Mouse (Mus musculus): Measurements from ENCODE around the gene Cyp4f16.
"Not testable (repeated sequence)": the region's sequence is repeated elsewhere in the genome, so short reads cannot be mapped to it uniquely, and the experiment has no call there.

Gene Cyp4f16

DNA sequence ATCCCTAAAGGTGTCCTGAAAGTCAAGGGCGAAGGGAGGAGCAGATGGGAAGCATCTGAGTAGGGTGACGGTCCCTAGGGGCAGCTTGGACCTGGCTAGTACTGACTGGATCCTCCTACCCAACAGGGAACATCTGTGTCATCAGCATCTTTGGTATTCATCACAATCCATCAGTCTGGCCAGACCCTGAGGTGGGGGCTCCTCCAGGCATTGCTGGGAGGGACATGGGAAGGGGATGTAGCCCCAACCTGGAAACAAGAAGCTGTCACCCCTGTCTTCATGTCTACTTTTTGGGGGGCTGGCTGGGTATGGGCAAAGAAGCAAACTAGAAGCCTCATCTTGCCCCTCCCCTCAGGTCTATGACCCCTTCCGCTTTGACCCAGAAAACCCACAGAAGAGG lies 14.0 kb downstream of the Cyp4f16 start:
- in situ Hi-C loops (cut with MboI; ENCODE audit: low sequenced_read_pairs): not testable (repeated sequence)

DNA sequence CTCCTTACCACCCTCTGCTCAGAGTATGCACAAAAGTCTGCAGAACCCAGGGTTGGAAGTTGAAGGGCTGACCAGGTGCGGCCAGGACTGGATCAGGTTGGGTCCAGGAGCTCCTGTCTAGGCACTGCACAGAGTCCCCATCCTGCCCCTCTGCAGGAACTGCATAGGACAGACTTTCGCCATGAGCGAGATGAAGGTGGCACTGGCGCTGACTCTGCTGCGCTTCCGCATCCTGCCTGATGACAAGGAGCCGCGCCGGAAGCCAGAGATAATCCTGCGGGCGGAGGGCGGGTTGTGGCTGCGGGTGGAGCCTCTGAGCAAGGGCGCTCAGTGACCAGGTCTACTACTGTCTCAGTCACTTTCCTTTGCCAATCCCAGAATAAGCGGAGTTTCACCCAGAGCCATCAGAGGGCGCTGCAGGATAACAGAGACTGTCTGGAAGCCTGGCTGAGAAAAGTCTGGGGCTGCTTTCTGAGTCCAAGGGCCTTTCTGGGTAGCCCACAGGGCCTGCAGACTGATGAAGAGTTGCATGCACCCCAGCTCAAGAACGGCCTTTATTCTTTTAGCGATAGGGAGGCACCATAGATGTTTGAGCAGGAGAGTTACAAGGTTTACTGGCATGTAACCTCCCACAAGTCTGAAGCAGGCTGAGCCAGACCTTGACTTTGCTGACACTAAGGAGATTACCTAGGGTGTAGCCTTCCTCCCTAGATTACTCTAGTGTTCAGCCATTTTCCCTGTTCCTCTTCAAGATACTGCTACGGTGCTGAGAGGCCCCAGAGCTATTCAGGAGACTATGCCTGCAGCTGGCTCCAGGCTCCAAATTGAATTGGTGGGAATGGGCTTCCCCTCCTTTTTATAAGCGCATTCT lies 14.8 kb downstream of the Cyp4f16 start:
- in situ Hi-C loops (cut with MboI; ENCODE audit: low sequenced_read_pairs): no loop called here

DNA sequence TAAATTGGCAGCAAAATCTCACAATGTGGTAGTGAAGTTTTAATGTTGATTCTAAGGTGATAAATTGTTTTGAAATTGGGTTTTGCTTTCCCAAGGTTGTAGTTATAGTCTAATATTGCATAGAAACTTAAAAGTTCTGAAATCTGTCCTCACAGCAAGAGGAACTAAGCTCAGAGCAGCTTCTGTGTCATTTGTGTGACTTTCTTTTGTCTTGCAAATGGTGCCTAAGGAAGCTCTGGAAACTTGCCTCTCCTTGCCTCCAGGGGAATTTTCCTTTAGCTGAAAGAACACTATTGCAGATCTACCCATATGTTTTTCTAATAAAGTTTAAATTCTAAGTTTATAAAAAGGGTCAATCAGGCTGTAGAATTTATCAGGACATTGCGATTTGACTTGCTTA lies 16.7 kb downstream of the Cyp4f16 start:
- in situ Hi-C loops (cut with MboI; ENCODE audit: low sequenced_read_pairs): not testable (repeated sequence)

DNA sequence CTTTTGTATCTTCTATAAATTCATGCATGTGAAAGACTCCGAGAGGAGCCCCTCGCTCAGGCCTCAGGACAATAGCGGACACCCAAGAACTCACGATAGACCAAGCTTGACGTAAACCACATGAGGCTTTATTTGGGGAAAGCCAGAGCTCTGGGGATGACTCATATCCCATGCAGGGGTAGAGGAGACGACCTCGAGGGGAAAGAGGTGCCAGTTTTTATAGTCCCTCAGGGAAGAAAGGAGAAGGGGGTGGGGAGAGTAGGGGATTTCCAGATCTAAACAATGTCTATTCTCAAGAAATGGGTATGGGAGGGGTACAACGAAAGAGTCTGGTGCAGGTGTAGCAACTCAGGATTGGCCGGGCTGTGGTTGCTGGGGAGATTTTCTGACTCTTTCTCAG lies 18.0 kb downstream of the Cyp4f16 start:
- in situ Hi-C loops (cut with MboI; ENCODE audit: low sequenced_read_pairs): not testable (repeated sequence)

DNA sequence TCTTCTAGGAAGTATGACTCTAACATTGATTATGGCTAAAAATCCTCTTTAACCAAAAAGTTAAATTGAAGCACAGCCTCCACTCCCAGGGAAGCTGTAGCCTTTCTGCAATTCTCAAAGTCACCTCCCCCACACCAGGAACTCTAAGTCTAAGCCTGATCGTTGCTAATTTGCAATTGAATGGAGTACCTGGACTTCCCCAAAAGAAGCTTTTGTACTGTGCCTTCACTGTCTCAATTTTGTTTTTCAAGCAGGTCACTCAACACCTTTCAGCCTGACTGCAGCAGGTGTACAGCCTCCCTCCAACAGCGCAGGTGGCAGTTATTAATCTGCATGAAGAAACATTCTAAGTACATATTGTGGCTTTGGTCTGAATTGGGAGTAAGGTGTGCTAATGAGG lies 26.9 kb downstream of the Cyp4f16 start:
- in situ Hi-C loops (cut with MboI; ENCODE audit: low sequenced_read_pairs): not testable (repeated sequence)

DNA sequence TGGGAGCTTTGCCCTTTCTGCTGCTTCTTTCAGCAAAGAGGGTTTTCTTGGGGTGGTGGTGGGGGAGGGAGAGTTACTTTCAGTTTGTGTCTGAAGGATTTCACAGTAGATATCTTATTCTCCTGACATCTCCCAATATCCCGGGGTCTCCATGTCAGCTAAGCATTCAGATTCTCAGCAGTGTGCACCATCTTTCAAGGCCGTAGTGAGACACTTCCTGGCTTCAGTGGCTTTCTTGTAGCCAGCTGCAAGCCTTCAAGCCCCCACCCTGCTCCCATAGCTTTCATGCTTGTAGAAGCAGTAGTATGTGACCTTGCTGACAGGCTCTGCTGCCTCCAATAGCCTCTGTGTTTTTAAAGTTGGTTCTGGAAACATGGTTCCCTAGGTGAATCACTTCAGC lies 36.9 kb downstream of the Cyp4f16 start:
- in situ Hi-C loops (cut with MboI; ENCODE audit: low sequenced_read_pairs): not testable (repeated sequence)

DNA sequence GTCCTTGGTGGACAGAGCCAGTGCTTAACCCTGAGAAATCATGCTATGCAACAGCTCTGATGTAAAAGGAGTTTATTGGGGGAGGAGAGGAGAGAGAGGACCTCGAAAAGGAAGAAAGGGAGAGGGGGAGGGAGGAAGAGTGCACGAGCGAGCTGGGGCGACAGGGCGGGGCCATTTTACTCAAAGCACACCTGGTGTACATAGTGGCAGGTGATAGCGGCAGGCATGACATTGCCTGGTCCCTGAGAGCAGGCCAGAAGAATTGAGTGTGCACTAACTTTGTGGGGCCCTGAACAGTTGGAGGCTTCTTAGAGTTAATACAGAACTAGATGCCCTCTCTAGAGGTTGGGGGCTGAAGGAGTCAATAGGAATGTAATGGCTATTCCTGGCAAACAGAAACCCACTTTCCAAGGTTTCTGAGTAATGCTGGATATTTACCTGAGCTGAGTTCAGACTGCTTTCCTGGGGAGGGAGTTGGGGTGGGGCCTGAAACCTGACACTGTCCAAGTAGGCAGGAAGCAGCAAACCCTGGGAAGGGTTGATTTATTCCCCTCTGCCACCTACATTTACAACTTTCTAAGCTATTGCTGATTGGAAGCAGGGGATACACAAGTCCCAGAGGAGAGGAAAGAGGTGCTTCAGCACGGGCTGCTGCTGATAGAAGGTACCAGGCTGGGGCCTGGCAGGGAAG lies 41.3 kb downstream of the Cyp4f16 start:
- in situ Hi-C loops (cut with MboI; ENCODE audit: low sequenced_read_pairs): no loop called here

DNA sequence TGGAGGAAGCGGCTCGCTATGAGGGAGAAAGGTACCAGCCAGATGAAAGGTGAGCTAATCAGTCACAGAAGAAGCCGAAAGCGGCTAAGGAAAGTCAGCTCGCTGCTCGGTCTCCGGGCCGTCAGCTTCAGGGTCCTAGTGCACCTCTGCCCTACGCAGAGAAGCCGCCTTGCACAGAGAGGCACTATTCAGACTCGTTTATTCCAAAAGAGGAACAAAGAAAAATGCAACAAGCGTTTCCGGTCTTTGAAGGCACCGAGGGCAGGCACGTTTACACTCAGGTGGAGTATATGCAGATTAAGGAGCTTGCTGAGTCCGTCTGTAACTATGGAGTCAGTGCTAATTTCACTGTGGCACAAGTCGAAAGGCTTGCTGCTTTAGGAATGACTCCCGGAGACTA lies 60.1 kb downstream of the Cyp4f16 start:
- in situ Hi-C loops (cut with MboI; ENCODE audit: low sequenced_read_pairs): no loop called here
